Mouse (Mus musculus): ENCODE results near the gene Nudt22. TPM values are rescaled to one million over a fixed set of nuclear protein-coding genes. Genes with fewer than 3 reads are reported as not detected.

Nudt22 gene
- polyA plus RNA-seq, 1 experiment from 2014 or later = 15.3 TPM

DNA sequence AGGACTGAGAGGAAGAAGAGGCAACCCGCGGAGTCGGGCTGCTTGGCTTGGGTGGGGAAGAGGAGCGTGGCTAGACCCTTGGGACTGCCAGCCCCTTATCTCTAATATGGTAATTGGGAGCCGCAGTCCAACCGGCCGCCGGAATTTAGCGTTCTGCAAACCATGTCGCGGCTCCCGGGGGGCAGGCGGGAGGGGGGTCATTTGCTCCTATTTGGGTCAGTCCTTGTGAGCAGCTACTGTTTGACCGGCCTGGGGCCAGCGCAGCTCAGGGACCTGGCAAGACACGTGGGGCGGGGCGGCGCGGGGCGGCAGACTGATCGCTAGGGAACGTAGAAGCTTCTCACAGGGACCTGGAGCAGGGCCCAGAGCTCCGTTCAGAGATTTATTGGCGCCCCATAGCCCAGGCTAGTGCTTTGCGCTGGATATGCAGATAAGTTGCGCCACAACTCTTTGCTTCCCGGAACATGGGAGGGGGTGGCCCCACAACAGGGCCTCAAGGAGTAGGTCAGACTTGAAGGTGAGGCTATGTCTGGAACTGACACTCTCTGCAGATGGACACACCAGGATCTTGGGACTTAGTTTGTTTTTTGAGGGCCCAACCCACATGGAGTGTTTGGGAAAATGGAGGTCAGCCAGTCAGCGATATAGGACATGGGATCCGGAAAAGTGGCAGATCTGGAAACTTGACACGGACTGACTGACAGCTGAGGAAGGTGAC lies 43.8 kb downstream of the Nudt22 start:
- Histone ChIP-seq H3K27ac (ENCODE audit: low read length) (peak overlapping the region; percentile 97), H3K27me3 (ENCODE audit: control insufficient read depth, insufficient read depth, low read length) (no peaks in the 10 kb centered on the region), H3K9me3 (ENCODE audit: control insufficient read depth, low read depth, low read length) (no peaks in the 10 kb centered on the region), H3K4me2 (replicated peaks; ENCODE audit: low read depth, low read length) (peak overlapping the region; percentile 93), H3K9ac (replicated peaks; ENCODE audit: low read depth, low read length) (peak overlapping the region; percentile 61), H3K4me3 (ENCODE audit: low read depth, low read length) (peak overlapping the region; percentile 57), H3K4me1 (ENCODE audit: control insufficient read depth, insufficient read depth, low read length) (peaks cover 20% of the 10 kb centered on the region), H3K36me3 (ENCODE audit: control insufficient read depth, insufficient read depth, low read length) (peaks cover 35% of the 10 kb centered on the region)
- WGBS = 2% methylated on average over 31 of the region's 31 CpGs
- peak; percentile 30 for ATAC-seq (ENCODE audit: insufficient number of reproducible peaks, insufficient read depth, low FRiP score, low read depth)

DNA sequence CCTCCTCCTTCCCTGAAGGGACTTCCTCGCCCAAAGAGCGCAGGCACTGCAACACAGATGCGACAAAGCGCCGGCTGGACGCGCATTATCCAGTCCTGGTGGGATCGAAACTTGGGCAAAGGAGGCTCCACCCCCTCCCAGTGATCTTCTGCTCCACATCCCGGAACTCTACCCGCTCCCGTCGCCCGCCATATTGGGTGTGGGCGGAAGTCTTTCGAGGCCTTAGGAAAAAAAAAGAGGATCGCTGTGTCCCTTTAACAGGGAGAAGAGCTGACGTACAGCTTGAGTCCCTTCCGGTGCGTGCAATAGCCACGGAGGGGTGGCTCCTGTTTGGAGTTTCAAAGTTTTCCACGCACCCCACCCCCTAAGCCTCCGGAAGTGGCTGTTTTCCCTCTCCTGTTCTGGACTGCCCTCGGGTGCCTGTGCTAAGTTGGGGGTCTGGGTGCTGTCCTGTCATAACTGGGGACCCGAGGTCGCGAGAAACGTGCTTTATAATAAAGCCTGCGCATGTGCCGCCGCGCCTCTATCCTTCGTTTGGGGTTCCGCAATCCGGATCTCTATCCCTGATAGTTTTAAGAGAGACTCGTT lies 44.4 kb downstream of the Nudt22 start:
- Histone ChIP-seq H3K9ac (replicated peaks; ENCODE audit: low read depth, low read length) (peak overlapping the region; percentile 61), H3K4me1 (ENCODE audit: control insufficient read depth, insufficient read depth, low read length) (peaks cover 20% of the 10 kb centered on the region), H3K9me3 (ENCODE audit: control insufficient read depth, low read depth, low read length) (no peaks in the 10 kb centered on the region), H3K27me3 (ENCODE audit: control insufficient read depth, insufficient read depth, low read length) (no peaks in the 10 kb centered on the region), H3K4me3 (ENCODE audit: low read depth, low read length) (peak overlapping the region; percentile 57), H3K27ac (ENCODE audit: low read length) (peak overlapping the region; percentile 97), H3K36me3 (ENCODE audit: control insufficient read depth, insufficient read depth, low read length) (peaks cover 29% of the 10 kb centered on the region), H3K4me2 (replicated peaks; ENCODE audit: low read depth, low read length) (peak overlapping the region; percentile 93)
- 0% methylated on average over 35 of the region's 35 CpGs for WGBS
- ATAC-seq (ENCODE audit: insufficient number of reproducible peaks, insufficient read depth, low FRiP score, low read depth) = peak; percentile 72

DNA sequence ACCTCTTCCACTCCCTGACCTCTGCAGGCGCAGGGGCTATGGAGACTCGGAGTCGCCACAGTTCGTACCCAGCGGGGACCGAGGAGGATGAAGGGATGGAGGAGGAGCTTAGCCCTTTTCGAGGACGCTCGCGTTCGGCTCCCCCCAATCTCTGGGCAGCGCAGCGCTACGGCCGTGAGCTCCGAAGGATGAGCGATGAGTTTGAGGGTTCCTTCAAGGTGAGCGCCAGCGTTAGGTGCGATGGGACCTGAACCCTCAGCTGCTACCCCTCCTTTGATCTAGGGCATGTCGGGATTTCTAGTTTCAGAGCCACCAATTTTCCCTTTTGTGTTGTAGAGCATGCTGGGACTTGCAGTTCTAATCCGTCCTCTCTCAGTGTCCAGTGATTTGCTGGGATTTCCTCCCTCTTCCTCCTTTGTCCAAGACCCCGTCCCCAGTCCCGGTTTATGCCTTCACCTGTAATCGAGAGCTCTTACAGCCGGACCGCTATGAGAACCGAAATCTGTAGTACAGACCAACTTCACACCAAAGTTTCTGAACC lies 45.2 kb downstream of the Nudt22 start:
- peak overlapping the region; percentile 61 for H3K9ac ChIP-seq (replicated peaks; ENCODE audit: low read depth, low read length)
- peaks cover 21% of the 10 kb centered on the region for H3K36me3 ChIP-seq (ENCODE audit: control insufficient read depth, insufficient read depth, low read length)
- peak overlapping the region; percentile 97 for H3K27ac ChIP-seq (ENCODE audit: low read length)
- H3K4me2 ChIP-seq (replicated peaks; ENCODE audit: low read depth, low read length) = peak overlapping the region; percentile 93
- H3K4me3 ChIP-seq (ENCODE audit: low read depth, low read length) = peak overlapping the region; percentile 57
- no peaks in the 10 kb centered on the region for H3K9me3 ChIP-seq (ENCODE audit: control insufficient read depth, low read depth, low read length)
- 0 out of 2 replicates have a peak, but pooled peaks have one; percentile 3 for ATAC-seq (ENCODE audit: insufficient number of reproducible peaks, insufficient read depth, low FRiP score, low read depth)
- H3K27me3 ChIP-seq (ENCODE audit: control insufficient read depth, insufficient read depth, low read length) = no peaks in the 10 kb centered on the region
- WGBS = under 1% methylated on average over 28 of the region's 28 CpGs
- H3K4me1 ChIP-seq (ENCODE audit: control insufficient read depth, insufficient read depth, low read length) = peaks cover 20% of the 10 kb centered on the region

DNA sequence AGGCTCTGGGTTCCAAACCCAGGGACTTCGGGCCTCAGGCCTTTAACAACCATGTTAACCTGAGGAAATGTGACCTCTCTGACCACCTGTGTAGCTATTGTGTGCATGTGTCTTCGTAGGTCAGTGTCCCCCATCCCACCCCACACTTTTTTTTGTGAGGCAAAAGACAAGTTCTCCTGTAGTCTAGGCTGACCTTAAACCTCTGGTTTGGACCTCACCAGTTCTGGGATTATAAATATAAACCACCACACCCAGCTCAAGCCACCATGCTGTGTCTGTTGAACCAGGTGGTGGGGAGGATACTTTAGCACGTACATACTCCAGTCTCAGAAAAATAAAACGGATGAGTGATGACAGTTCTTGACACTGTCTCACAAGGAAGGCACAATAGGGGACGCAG lies 46.0 kb downstream of the Nudt22 start:
- peak overlapping the region; percentile 93 for H3K4me2 ChIP-seq (replicated peaks; ENCODE audit: low read depth, low read length)
- H3K9ac ChIP-seq (replicated peaks; ENCODE audit: low read depth, low read length) = peak overlapping the region; percentile 61; the same call in 1 of the 2 replicates
- ATAC-seq (ENCODE audit: insufficient number of reproducible peaks, insufficient read depth, low FRiP score, low read depth) = no peak
- H3K36me3 ChIP-seq (ENCODE audit: control insufficient read depth, insufficient read depth, low read length) = peaks cover 14% of the 10 kb centered on the region; the same call in 1 of the 2 replicates
- H3K27me3 ChIP-seq (ENCODE audit: control insufficient read depth, insufficient read depth, low read length) = no peaks in the 10 kb centered on the region
- no peaks in the 10 kb centered on the region for H3K9me3 ChIP-seq (ENCODE audit: control insufficient read depth, low read depth, low read length)
- peak overlapping the region; percentile 57 for H3K4me3 ChIP-seq (ENCODE audit: low read depth, low read length)
- H3K27ac ChIP-seq (ENCODE audit: low read length) = peak overlapping the region; percentile 97; the same call in 1 of the 2 replicates
- WGBS = 55% methylated on average over 5 of the region's 5 CpGs
- H3K4me1 ChIP-seq (ENCODE audit: control insufficient read depth, insufficient read depth, low read length) = peaks cover 20% of the 10 kb centered on the region

DNA sequence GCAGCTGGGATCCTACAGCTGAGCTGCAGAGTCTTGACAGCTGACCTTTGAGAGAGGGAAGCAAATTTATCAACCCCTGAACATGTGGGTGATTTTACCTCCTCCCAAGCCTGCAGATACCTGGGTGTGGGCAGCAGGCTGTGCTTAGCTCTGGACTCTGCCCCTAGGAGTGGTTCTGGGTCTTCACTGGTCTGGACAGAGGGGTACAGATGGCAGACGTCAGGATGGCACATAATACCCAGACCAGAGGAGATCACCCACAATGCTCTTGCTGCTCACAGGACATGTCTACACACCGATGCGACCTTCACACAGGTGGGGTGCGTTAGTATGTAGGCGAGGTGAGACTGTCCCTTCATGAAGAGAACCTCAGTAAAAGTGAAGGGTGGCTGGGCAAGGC lies 46.4 kb downstream of the Nudt22 start:
- Histone ChIP-seq H3K9me3 (ENCODE audit: control insufficient read depth, low read depth, low read length) (no peaks in the 10 kb centered on the region), H3K4me2 (replicated peaks; ENCODE audit: low read depth, low read length) (peak overlapping the region; percentile 93), H3K27me3 (ENCODE audit: control insufficient read depth, insufficient read depth, low read length) (no peaks in the 10 kb centered on the region), H3K4me1 (ENCODE audit: control insufficient read depth, insufficient read depth, low read length) (peaks cover 20% of the 10 kb centered on the region), H3K4me3 (ENCODE audit: low read depth, low read length) (no peak overlapping the region), H3K9ac (replicated peaks; ENCODE audit: low read depth, low read length) (no peak overlapping the region), H3K27ac (ENCODE audit: low read length) (no peak overlapping the region; the same call in 1 of the 2 replicates), H3K36me3 (ENCODE audit: control insufficient read depth, insufficient read depth, low read length) (peaks cover 9% of the 10 kb centered on the region; the same call in 1 of the 2 replicates)
- no peak for ATAC-seq (ENCODE audit: insufficient number of reproducible peaks, insufficient read depth, low FRiP score, low read depth)
- 80% methylated on average over 5 of the region's 5 CpGs for WGBS

DNA sequence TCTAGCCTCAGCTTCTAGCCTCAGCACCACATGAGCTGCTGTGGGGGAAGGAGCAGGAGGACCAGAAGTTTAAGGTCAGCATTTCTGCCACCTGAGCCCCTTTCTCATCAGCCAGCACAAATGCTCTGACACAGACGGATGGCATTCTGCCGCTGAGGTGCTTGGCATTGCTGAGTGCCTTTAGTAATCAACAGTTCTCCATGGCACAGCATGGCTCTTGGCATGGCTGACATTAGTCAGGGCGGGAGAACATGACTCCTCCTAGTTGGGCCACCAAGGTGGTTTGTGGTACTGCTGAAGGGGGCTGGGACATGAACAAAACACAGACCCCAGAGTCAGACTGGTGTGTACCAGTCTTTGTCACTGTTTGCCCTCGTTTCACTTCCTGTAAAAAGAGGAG lies 47.7 kb downstream of the Nudt22 start:
- H3K9ac ChIP-seq (replicated peaks; ENCODE audit: low read depth, low read length) = no peak overlapping the region
- 76% methylated on average over 4 of the region's 4 CpGs for WGBS
- no peak for ATAC-seq (ENCODE audit: insufficient number of reproducible peaks, insufficient read depth, low FRiP score, low read depth)
- no peak overlapping the region for H3K4me2 ChIP-seq (replicated peaks; ENCODE audit: low read depth, low read length)
- no peaks in the 10 kb centered on the region for H3K9me3 ChIP-seq (ENCODE audit: control insufficient read depth, low read depth, low read length)
- peaks cover 18% of the 10 kb centered on the region for H3K4me1 ChIP-seq (ENCODE audit: control insufficient read depth, insufficient read depth, low read length)
- no peaks in the 10 kb centered on the region for H3K27me3 ChIP-seq (ENCODE audit: control insufficient read depth, insufficient read depth, low read length)
- H3K4me3 ChIP-seq (ENCODE audit: low read depth, low read length) = no peak overlapping the region
- H3K27ac ChIP-seq (ENCODE audit: low read length) = no peak overlapping the region
- no peaks in the 10 kb centered on the region; the same call in 1 of the 2 replicates for H3K36me3 ChIP-seq (ENCODE audit: control insufficient read depth, insufficient read depth, low read length)

DNA sequence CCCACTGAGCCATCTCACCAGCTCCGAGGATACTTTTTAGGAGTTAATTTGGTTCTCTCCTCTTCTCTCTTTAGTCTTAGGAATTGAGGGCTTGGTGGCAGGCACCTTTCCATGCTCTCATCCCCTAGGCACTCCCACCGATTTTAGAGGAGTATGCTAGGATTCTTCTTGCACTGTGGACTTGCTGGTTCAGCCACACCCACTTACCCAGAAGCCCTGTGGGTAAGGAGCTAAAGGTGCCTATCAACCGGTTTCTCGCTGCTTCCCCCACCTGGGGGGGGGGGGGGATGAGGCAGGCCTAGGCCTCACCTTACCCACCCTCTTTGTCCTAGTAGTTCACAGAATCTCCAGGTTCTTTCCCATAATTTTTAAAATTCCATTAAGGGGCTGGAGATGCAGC lies 48.2 kb downstream of the Nudt22 start:
- Histone ChIP-seq H3K9ac (replicated peaks; ENCODE audit: low read depth, low read length) (no peak overlapping the region), H3K4me3 (ENCODE audit: low read depth, low read length) (no peak overlapping the region), H3K9me3 (ENCODE audit: control insufficient read depth, low read depth, low read length) (no peaks in the 10 kb centered on the region), H3K27me3 (ENCODE audit: control insufficient read depth, insufficient read depth, low read length) (no peaks in the 10 kb centered on the region), H3K4me1 (ENCODE audit: control insufficient read depth, insufficient read depth, low read length) (peaks cover 19% of the 10 kb centered on the region), H3K4me2 (replicated peaks; ENCODE audit: low read depth, low read length) (no peak overlapping the region), H3K36me3 (ENCODE audit: control insufficient read depth, insufficient read depth, low read length) (no peaks in the 10 kb centered on the region; the same call in 1 of the 2 replicates), H3K27ac (ENCODE audit: low read length) (no peak overlapping the region)
- 45% methylated on average over 4 of the region's 4 CpGs for WGBS
- ATAC-seq (ENCODE audit: insufficient number of reproducible peaks, insufficient read depth, low FRiP score, low read depth) = no peak

DNA sequence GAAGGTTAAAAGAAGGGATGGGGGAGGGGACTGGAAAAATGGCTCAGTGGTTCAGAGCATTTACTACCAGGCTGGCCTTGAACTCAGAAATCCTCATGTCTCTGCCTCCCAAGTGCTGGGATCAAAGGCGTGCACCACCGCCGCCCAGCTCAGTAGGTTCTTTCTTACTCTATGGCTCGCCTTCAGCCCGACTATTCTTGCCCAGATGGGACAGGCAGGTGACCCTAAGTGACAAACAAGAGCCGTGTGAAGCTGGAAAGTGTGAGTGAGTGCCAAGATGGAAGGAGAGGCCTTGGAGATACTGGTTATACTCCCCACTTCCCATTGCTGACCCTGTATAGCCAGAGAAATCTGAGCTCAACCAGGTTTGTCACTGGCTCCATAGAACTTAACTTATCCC lies 52.2 kb downstream of the Nudt22 start:
- no peak for ATAC-seq (ENCODE audit: insufficient number of reproducible peaks, insufficient read depth, low FRiP score, low read depth)
- Histone ChIP-seq H3K9ac (replicated peaks; ENCODE audit: low read depth, low read length) (no peak overlapping the region), H3K27ac (ENCODE audit: low read length) (no peak overlapping the region), H3K36me3 (ENCODE audit: control insufficient read depth, insufficient read depth, low read length) (no peaks in the 10 kb centered on the region; the same call in 1 of the 2 replicates), H3K9me3 (ENCODE audit: control insufficient read depth, low read depth, low read length) (no peaks in the 10 kb centered on the region), H3K4me2 (replicated peaks; ENCODE audit: low read depth, low read length) (no peak overlapping the region), H3K27me3 (ENCODE audit: control insufficient read depth, insufficient read depth, low read length) (no peaks in the 10 kb centered on the region), H3K4me1 (ENCODE audit: control insufficient read depth, insufficient read depth, low read length) (peaks cover 11% of the 10 kb centered on the region; the same call in 1 of the 2 replicates), H3K4me3 (ENCODE audit: low read depth, low read length) (no peak overlapping the region)
- 93% methylated on average over 6 of the region's 6 CpGs for WGBS
